Mouse (Mus musculus) WW6 (cell line): ENCODE results near the gene Tmem269.
A peak's percentile ranks its signal among the peaks of the same experiment; 100 is the strongest.

ENCODE experiments used
- DNase-seq: peaks from one replicate; pipeline ENCODE4 v3.0.0-alpha.2; 2013; ENCODE audit warnings: low read depth, low spot score

Tmem269 gene

GRCm38 (mm10) chr4:119180133-119180707 lies 37.8 kb downstream of the Tmem269 start:
- no peak for DNase-seq

GRCm38 (mm10) chr4:119178331-119178730 lies 39.7 kb downstream of the Tmem269 start:
- DNase-seq = no peak

- DNase-seq = no peak
Observed at GRCm38 (mm10) chr4:119177702-119178101, 40.3 kb downstream of the Tmem269 start.

GRCm38 (mm10) chr4:119173851-119174453 lies 44.1 kb downstream of the Tmem269 start, which contains the start of gene Zfp691:
Zfp691 (minus strand) TSS chr4:119174195.
- DNase-seq = peak; percentile 81

GRCm38 (mm10) chr4:119172919-119173650 lies 44.9 kb downstream of the Tmem269 start:
- no peak for DNase-seq

GRCm38 (mm10) chr4:119167663-119168062 lies 50.4 kb downstream of the Tmem269 start:
- DNase-seq = peak; percentile 38

GRCm38 (mm10) chr4:119167068-119167467 lies 50.9 kb downstream of the Tmem269 start:
- no peak for DNase-seq

GRCm38 (mm10) chr4:119165916-119166315 lies 52.1 kb downstream of the Tmem269 start:
- DNase-seq = no peak

GRCm38 (mm10) chr4:119162990-119163389 lies 55.0 kb downstream of the Tmem269 start:
- no peak for DNase-seq

GRCm38 (mm10) chr4:119161358-119161757 lies 56.7 kb downstream of the Tmem269 start:
- DNase-seq = no peak

GRCm38 (mm10) chr4:119157891-119158290 lies 60.1 kb downstream of the Tmem269 start:
- no peak for DNase-seq

- DNase-seq = no peak
Observed at GRCm38 (mm10) chr4:119157186-119157585, 60.8 kb downstream of the Tmem269 start.
